12 mouse cellular contexts compared by ENCODE assay signal in the genomic region with DNA sequence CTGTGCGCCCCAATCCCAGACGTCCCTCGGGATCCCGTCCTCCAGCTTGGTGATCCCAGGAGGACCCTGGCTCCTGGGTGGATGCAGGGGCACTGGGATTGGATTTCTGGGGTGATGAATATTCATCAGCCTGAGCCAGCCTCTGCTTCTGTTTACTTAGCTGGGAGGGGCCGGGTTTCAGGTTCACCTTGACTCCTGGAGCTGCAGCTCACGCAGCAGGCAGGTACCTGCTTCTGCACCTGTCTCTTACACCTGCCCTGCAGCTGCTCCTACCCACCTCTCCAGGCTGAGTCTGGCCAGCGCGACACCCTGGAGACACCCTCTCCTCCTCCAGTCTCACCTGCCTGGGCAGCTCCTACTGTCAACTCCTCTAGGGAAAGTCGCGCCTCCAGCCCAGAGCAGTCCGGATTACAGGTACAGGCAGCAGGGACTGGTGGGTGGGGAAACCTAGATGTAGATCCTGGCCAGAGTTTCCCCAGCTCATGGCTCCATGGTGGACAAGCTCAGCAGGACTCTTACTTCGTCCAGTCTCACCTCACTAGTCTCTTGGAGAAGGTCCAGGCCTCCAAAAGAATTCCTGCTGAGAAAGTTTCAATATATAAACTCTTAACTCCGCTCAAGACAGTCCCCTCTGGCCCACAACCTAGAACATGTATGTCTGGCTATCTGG. TPM values are rescaled to one million over a fixed set of nuclear protein-coding genes. Genes with fewer than 3 reads are reported as not detected.
DNase-seq lines count a peak whose midpoint lies in the region; ATAC-seq and TF ChIP-seq lines count a peak whose summit lies in the region.
"Had no signal": no experiment of that assay in that cellular context is flagged by ENCODE, and none has a peak within 500 bp of the region (broad histone marks: within the 10 kb centered on the region; RNA-seq: fewer than 3 reads in every experiment).

No protein-coding gene starts in this region.

- no peaks in the 10 kb centered on the region for H3K36me3 ChIP-seq in liver, embryonic 15.5 days (replicated peaks)
- no peaks in the 10 kb centered on the region for H3K36me3 ChIP-seq in stomach, postnatal 0 days (ENCODE audit: control insufficient read depth, insufficient read depth, low read length)
- H3K36me3 ChIP-seq: midbrain, embryonic 15.5 days had no signal

- peak overlapping the region; percentile 51 for H3K9ac ChIP-seq in liver, embryonic 15.5 days
- H3K9ac ChIP-seq in stomach, postnatal 0 days (ENCODE audit: low read length), result peak overlapping the region; percentile 67
- H3K9ac ChIP-seq: midbrain, embryonic 15.5 days had no signal

- no peak for TF ChIP-seq CTCF in stomach, postnatal 0 days (IDR thresholded peaks at IDR 0.05; ENCODE audit: low read depth)

- peak overlapping the region; percentile 56 for H3K4me2 ChIP-seq in liver, embryonic 15.5 days
- H3K4me2 ChIP-seq in stomach, postnatal 0 days (replicated peaks; ENCODE audit: low read depth), result peak overlapping the region; percentile 45
- H3K4me2 ChIP-seq: midbrain, embryonic 15.5 days had no signal

- H3K27ac ChIP-seq in liver, embryonic 15.5 days (replicated peaks), result peak overlapping the region; percentile 95
- H3K27ac ChIP-seq in stomach, postnatal 0 days (replicated peaks), result peak overlapping the region; percentile 91
- H3K27ac ChIP-seq: midbrain, embryonic 15.5 days had no signal

- H3K4me3 ChIP-seq in liver, embryonic 15.5 days (replicated peaks), result peak overlapping the region; percentile 26
- peak overlapping the region; percentile 37 for H3K4me3 ChIP-seq in stomach, postnatal 0 days (ENCODE audit: low read depth, low read length)
- H3K4me3 ChIP-seq: midbrain, embryonic 15.5 days had no signal

- peaks cover 97% of the 10 kb centered on the region for H3K4me1 ChIP-seq in liver, embryonic 15.5 days (replicated peaks)
- no peaks in the 10 kb centered on the region for H3K4me1 ChIP-seq in stomach, postnatal 0 days (replicated peaks; ENCODE audit: control insufficient read depth, insufficient read depth)
- H3K4me1 ChIP-seq: midbrain, embryonic 15.5 days had no signal

- peaks cover 9% of the 10 kb centered on the region; the same call in 1 of the 2 replicates for H3K27me3 ChIP-seq in liver, embryonic 15.5 days
- no peaks in the 10 kb centered on the region for H3K27me3 ChIP-seq in stomach, postnatal 0 days (ENCODE audit: control insufficient read depth, insufficient read depth, low read length)

- no peaks in the 10 kb centered on the region for H3K9me3 ChIP-seq in liver, embryonic 15.5 days (replicated peaks)
- no peaks in the 10 kb centered on the region for H3K9me3 ChIP-seq in stomach, postnatal 0 days (ENCODE audit: control insufficient read depth, low read length)
- H3K9me3 ChIP-seq: midbrain, embryonic 15.5 days had no signal

- ATAC-seq in liver, embryonic 15.5 days (ENCODE audit: insufficient read depth), result no peak
- ATAC-seq in stomach, postnatal 0 days (ENCODE audit: low FRiP score, low TSS enrichment), result peak; percentile 84
- ATAC-seq: midbrain, embryonic 15.5 days had no signal

- peak; percentile 66 for DNase-seq in urinary bladder, postnatal 14 days (ENCODE audit: low spot score)
- DNase-seq in urinary bladder, adult 2 months (ENCODE audit: low spot score), result no peak
- DNase-seq in kidney, adult 18-20 months, result peak; percentile 86
- DNase-seq in stomach, postnatal 0 days (ENCODE audit: low spot score), result peak; percentile 88
- DNase-seq in adrenal gland, postnatal 25 days, result no peak
- DNase-seq in adrenal gland, adult (ENCODE audit: inconsistent age in 2 of 2, low spot score in 1 of 2), result no peak
- no peak for DNase-seq in retina, embryonic 14.5 days (ENCODE audit: low spot score)
- DNase-seq: heart, adult 18-20 months; thymus, postnatal 4 days had no signal

- 55% methylated on average over 13 of the region's 13 CpGs for WGBS in liver, embryonic 15.5 days (ENCODE audit: insufficient replicate concordance)
- 10% methylated on average over 13 of the region's 13 CpGs for WGBS in stomach, postnatal 0 days

- no peak for TF ChIP-seq EP300 in stomach, postnatal 0 days (optimal IDR thresholded peaks at IDR 0.05)

RNA-seq across cellular contexts. Expression of gene Prr15l, which starts 1.3 kb away (rescaled TPM):
- 7.6 and 8.9 TPM in 2 replicates for polyA plus RNA-seq in urinary bladder, adult 2 months (2012; rRNA removed)
- polyA plus RNA-seq in liver, embryonic 15.5 days (2015; fragmentation: Nextera tagmentation; extraction: Ambion mirVana), result 5.9 and 6.1 TPM in 2 replicates
- polyA plus RNA-seq in stomach, postnatal 0 days (2015; fragmentation: Nextera tagmentation; extraction: Ambion mirVana), result 112 and 116 TPM in 2 replicates
- 0.27 and 0.76 TPM in 2 replicates for total RNA-seq in adrenal gland, postnatal 25 days (2021)
- total RNA-seq: layer of hippocampus, postnatal 10 days had no signal

RNA-seq across cellular contexts. Expression of gene Cdk5rap3, which starts 12.9 kb away (rescaled TPM):
- 46.5 and 47.5 TPM in 2 replicates for polyA plus RNA-seq in urinary bladder, adult 2 months (2012; rRNA removed)
- polyA plus RNA-seq in liver, embryonic 15.5 days (2015; fragmentation: Nextera tagmentation; extraction: Ambion mirVana), result 33.7 and 40.6 TPM in 2 replicates
- 61.7 and 64.9 TPM in 2 replicates for polyA plus RNA-seq in stomach, postnatal 0 days (2015; fragmentation: Nextera tagmentation; extraction: Ambion mirVana)
- 50.1 and 62.8 TPM in 2 replicates for total RNA-seq in adrenal gland, postnatal 25 days (2021)

RNA-seq across cellular contexts. Expression of gene Pnpo, which starts 14.6 kb away (rescaled TPM):
- 22.4 and 25.5 TPM in 2 replicates for polyA plus RNA-seq in urinary bladder, adult 2 months (2012; rRNA removed)
- 719 and 785 TPM in 2 replicates for polyA plus RNA-seq in liver, embryonic 15.5 days (2015; fragmentation: Nextera tagmentation; extraction: Ambion mirVana)
- 56.7 and 57.1 TPM in 2 replicates for polyA plus RNA-seq in stomach, postnatal 0 days (2015; fragmentation: Nextera tagmentation; extraction: Ambion mirVana)
- total RNA-seq in adrenal gland, postnatal 25 days (2021), result 32.0 and 36.3 TPM in 2 replicates

RNA-seq across cellular contexts. Expression of gene Sp2, which starts 53.5 kb away (rescaled TPM):
- polyA plus RNA-seq in urinary bladder, adult 2 months (2012; rRNA removed), result 7.7 and 13.9 TPM in 2 replicates
- polyA plus RNA-seq in liver, embryonic 15.5 days (2015; fragmentation: Nextera tagmentation; extraction: Ambion mirVana), result 17.6 and 18.0 TPM in 2 replicates
- polyA plus RNA-seq in stomach, postnatal 0 days (2015; fragmentation: Nextera tagmentation; extraction: Ambion mirVana), result 5.8 and 7.1 TPM in 2 replicates
- 18.2 and 18.8 TPM in 2 replicates for total RNA-seq in adrenal gland, postnatal 25 days (2021)

Comparison
In these comparisons a context has a peak if more than half of its experiments do, and no peak if none do; other contexts are left out.
1. DNase-seq: peak in urinary bladder, postnatal 14 days (single experiment), kidney, adult 18-20 months (single experiment) and stomach, postnatal 0 days (single experiment); none in urinary bladder, adult 2 months (single experiment), adrenal gland, postnatal 25 days (single experiment), adrenal gland, adult (0 of 2) and retina, embryonic 14.5 days (single experiment).
2. RNA of gene Prr15l, which starts 1.3 kb away (polyA plus RNA-seq): 112 to 116 TPM in stomach, postnatal 0 days; 7.6 to 8.9 TPM in urinary bladder, adult 2 months and 5.9 to 6.1 TPM in liver, embryonic 15.5 days; every median in the first group is over 10 times any median in the second.
3. RNA of gene Pnpo, which starts 14.6 kb away (polyA plus RNA-seq): 719 to 785 TPM in liver, embryonic 15.5 days; 56.7 to 57.1 TPM in stomach, postnatal 0 days and 22.4 to 25.5 TPM in urinary bladder, adult 2 months; every median in the first group is over 10 times any median in the second.